Comparison of ENCODE assay signal across 11 mouse cellular contexts in the genomic region with DNA sequence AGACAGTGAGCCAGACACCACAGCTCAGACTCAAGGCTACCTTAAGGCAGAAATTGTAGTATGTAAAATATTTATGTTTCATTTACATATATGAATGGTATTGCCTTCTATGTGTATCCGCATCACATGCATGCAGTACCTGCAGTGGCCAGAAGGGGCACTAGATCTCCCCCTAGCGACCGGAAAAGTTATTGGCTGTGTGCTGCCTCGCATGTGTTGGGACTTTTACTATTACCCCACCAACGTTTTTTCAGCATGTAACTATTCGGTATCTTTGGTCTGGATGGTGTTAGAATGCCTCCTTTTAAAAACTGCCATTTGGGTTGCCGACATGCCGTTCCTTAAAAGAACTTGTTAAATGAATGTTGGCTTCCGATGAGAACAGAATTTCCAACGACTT.
DNase-seq lines count a peak whose midpoint lies in the region; ATAC-seq and TF ChIP-seq lines count a peak whose summit lies in the region.
"Had no signal": no experiment of that assay in that cellular context is flagged by ENCODE, and none has a peak within 500 bp of the region (broad histone marks: within the 10 kb centered on the region; RNA-seq: fewer than 3 reads in every experiment).

No protein-coding gene starts in this region.

- no peak overlapping the region for H3K27ac ChIP-seq in heart, embryonic 10.5 days
- H3K27ac ChIP-seq in lung, postnatal 0 days (ENCODE audit: low read length): no peak overlapping the region
- H3K27ac ChIP-seq in ES-E14 (ENCODE audit: insufficient read depth, low read depth, low read length, poor library complexity, severe bottlenecking): no peak overlapping the region
- H3K27ac ChIP-seq: forebrain, embryonic 13.5 days had no signal

- TF ChIP-seq CTCF in lung, postnatal 0 days (IDR thresholded peaks at IDR 0.05): peak; percentile 43

- DNase-seq in heart, embryonic 10.5 days (ENCODE audit: low spot score): peak; percentile 38
- no peak for DNase-seq in heart, postnatal 25 days (ENCODE audit: low spot score)
- no peak for DNase-seq in lung, postnatal 0 days (ENCODE audit: low spot score)
- no peak for DNase-seq in lung, adult 18-20 months
- peak; percentile 42 for DNase-seq in ES-E14 (ENCODE audit: low read depth, low spot score)
- DNase-seq in mesoderm, embryonic 11.5 days (ENCODE audit: low read depth, low spot score): peak; percentile 21
- no peak for DNase-seq in kidney, postnatal 10 days
- no peak for DNase-seq in gastrocnemius, postnatal 36 days
- DNase-seq: kidney, postnatal 14 days; lung, postnatal 14 days had no signal

- in situ Hi-C loops in ES-E14 (cut with MboI; ENCODE audit: low sequenced_read_pairs in 2 of 2, unreplicated experiment in 2 of 2): no loop called here

- no peak for ATAC-seq in lung, postnatal 0 days
- ATAC-seq: forebrain, embryonic 13.5 days had no signal

- H3K4me1 ChIP-seq in heart, embryonic 10.5 days: no peaks in the 10 kb centered on the region
- no peaks in the 10 kb centered on the region for H3K4me1 ChIP-seq in lung, postnatal 0 days (ENCODE audit: insufficient read depth, low read depth, low read length)
- H3K4me1 ChIP-seq in ES-E14 (ENCODE audit: control insufficient read depth in 2 of 2, insufficient read depth in 2 of 2, low read length in 2 of 2, poor library complexity in 1 of 2): no peaks in the 10 kb centered on the region

- no peak for TF ChIP-seq EP300 in lung, postnatal 0 days (IDR thresholded peaks at IDR 0.05)

- no peaks in the 10 kb centered on the region for H3K36me3 ChIP-seq in heart, embryonic 10.5 days
- H3K36me3 ChIP-seq in lung, postnatal 0 days (ENCODE audit: insufficient read depth, low read length): no peaks in the 10 kb centered on the region
- H3K36me3 ChIP-seq in ES-E14 (ENCODE audit: control insufficient read depth, insufficient read depth, low read length, poor library complexity, severe bottlenecking): no peaks in the 10 kb centered on the region

- H3K4me2 ChIP-seq in lung, postnatal 0 days (replicated peaks; ENCODE audit: low read depth, low read length): no peak overlapping the region
- H3K4me2 ChIP-seq: forebrain, embryonic 13.5 days had no signal

- 80% methylated on average over 10 of the region's 10 CpGs for WGBS in heart, embryonic 10.5 days
- WGBS in lung, postnatal 0 days: 81% methylated on average over 10 of the region's 10 CpGs

- no peaks in the 10 kb centered on the region for H3K27me3 ChIP-seq in heart, embryonic 10.5 days (ENCODE audit: insufficient read depth, poor library complexity, severe bottlenecking)
- H3K27me3 ChIP-seq in lung, postnatal 0 days (replicated peaks; ENCODE audit: insufficient read depth, low read length): no peaks in the 10 kb centered on the region
- H3K27me3 ChIP-seq: forebrain, embryonic 13.5 days had no signal

- no peak overlapping the region for H3K9ac ChIP-seq in lung, postnatal 0 days (replicated peaks; ENCODE audit: low read depth)
- H3K9ac ChIP-seq in ES-E14 (ENCODE audit: insufficient read depth, low read depth, low read length, poor library complexity, severe bottlenecking): no peak overlapping the region
- H3K9ac ChIP-seq: forebrain, embryonic 13.5 days had no signal

- no peaks in the 10 kb centered on the region for H3K9me3 ChIP-seq in heart, embryonic 10.5 days
- H3K9me3 ChIP-seq in lung, postnatal 0 days (ENCODE audit: low read length): no peaks in the 10 kb centered on the region
- no peaks in the 10 kb centered on the region for H3K9me3 ChIP-seq in ES-E14 (ENCODE audit: control insufficient read depth, insufficient read depth, low read depth, low read length)
- H3K9me3 ChIP-seq: forebrain, embryonic 13.5 days had no signal

- no peak overlapping the region for H3K4me3 ChIP-seq in heart, embryonic 10.5 days
- no peak overlapping the region for H3K4me3 ChIP-seq in lung, postnatal 0 days (ENCODE audit: low read depth, low read length)
- H3K4me3 ChIP-seq in ES-E14 (ENCODE audit: insufficient read depth in 1 of 2, low read depth in 1 of 2, low read length in 2 of 2, poor library complexity in 1 of 2, severe bottlenecking in 1 of 2): no peak overlapping the region
- H3K4me3 ChIP-seq: forebrain, embryonic 13.5 days had no signal

- intact Hi-C loops in heart, postnatal 25 days (cut with DNase I): no loop called here
- intact Hi-C loops in gastrocnemius, postnatal 36 days (cut with DNase I): no loop called here

TF ChIP-seq in ES-E14, 5 proteins besides CTCF, POLR2A, EP300 and RAD21:
- TF ChIP-seq CHD2 (IDR thresholded peaks at IDR 0.05; ENCODE audit: low read depth, low read length) (no peak), ZNF384 (IDR thresholded peaks at IDR 0.05; ENCODE audit: low read depth, low read length) (0 out of 2 replicates have a peak, but pooled peaks have one; percentile 37)
TF ChIP-seq in ES-E14: peak in this region for 1.

Comparison
In these comparisons a context has a peak if more than half of its experiments do, and no peak if none do; other contexts are left out.
1. DNase-seq: peak in heart, embryonic 10.5 days (single experiment), ES-E14 (single experiment) and mesoderm, embryonic 11.5 days (single experiment); none in heart, postnatal 25 days (single experiment), lung, postnatal 0 days (single experiment), lung, adult 18-20 months (0 of 2), kidney, postnatal 10 days (single experiment) and gastrocnemius, postnatal 36 days (0 of 2).